Mouse (Mus musculus): Measurements from ENCODE around the gene Cdkn2d. TPM values are rescaled to one million over a fixed set of nuclear protein-coding genes. Genes with fewer than 3 reads are reported as not detected.
A peak's percentile ranks its signal among the peaks of the same experiment; 100 is the strongest.
"Not testable (repeated sequence)": the region's sequence is repeated elsewhere in the genome, so short reads cannot be mapped to it uniquely, and the experiment has no call there.

Gene Cdkn2d
- total RNA-seq (2021) = 10 to 100 TPM; 15.9 to 18.4 TPM

- DNase-seq = peak; percentile 99
- intact Hi-C loops (cut with DNase I) = loop anchor here (2.0 kb wide), 1 partner anchor 52 kb away; the partner anchor contains the start of gene Keap1
Measured at GRCm38 (mm10) chr9:21291022-21291787, at the start of gene Cdkn2d. TSS of gene Cdkn2d (minus strand) at chr9:21291407.

GRCm38 (mm10) chr9:21340411-21340810 is 49.2 kb upstream of the Cdkn2d start:
- no peak for DNase-seq
- intact Hi-C loops (cut with DNase I) = loop anchor here (2.0 kb wide), 1 partner anchor 14 kb away; no protein-coding TSS in a partner anchor

- peak in 1 of 2 experiments; percentile 46 for DNase-seq
- intact Hi-C loops (cut with DNase I) = no loop called here
Measured at GRCm38 (mm10) chr9:21337652-21338051, 46.4 kb upstream of the Cdkn2d start.

- no peak for DNase-seq
- intact Hi-C loops (cut with DNase I) = no loop called here
Measured at GRCm38 (mm10) chr9:21336491-21336890, 45.3 kb upstream of the Cdkn2d start.

GRCm38 (mm10) chr9:21335391-21335790 is 44.2 kb upstream of the Cdkn2d start:
- DNase-seq = no peak
- intact Hi-C loops (cut with DNase I) = no loop called here

GRCm38 (mm10) chr9:21334747-21335146 is 43.5 kb upstream of the Cdkn2d start:
- intact Hi-C loops (cut with DNase I) = no loop called here
- DNase-seq = no peak

- DNase-seq = no peak
- intact Hi-C loops (cut with DNase I) = no loop called here
Measured at GRCm38 (mm10) chr9:21333523-21333922, 42.3 kb upstream of the Cdkn2d start.

- intact Hi-C loops (cut with DNase I) = no loop called here
- no peak for DNase-seq
Measured at GRCm38 (mm10) chr9:21332161-21333061, 41.2 kb upstream of the Cdkn2d start.

- no peak for DNase-seq
- intact Hi-C loops (cut with DNase I) = no loop called here
Measured at GRCm38 (mm10) chr9:21331365-21332140, 40.3 kb upstream of the Cdkn2d start.

GRCm38 (mm10) chr9:21329699-21330289 is 38.6 kb upstream of the Cdkn2d start:
- intact Hi-C loops (cut with DNase I) = no loop called here
- no peak for DNase-seq

GRCm38 (mm10) chr9:21329041-21329440 is 37.8 kb upstream of the Cdkn2d start:
- intact Hi-C loops (cut with DNase I) = no loop called here
- DNase-seq = peak; percentile 60 to 62

GRCm38 (mm10) chr9:21328041-21328440 is 36.8 kb upstream of the Cdkn2d start:
- DNase-seq = no peak
- intact Hi-C loops (cut with DNase I) = no loop called here

GRCm38 (mm10) chr9:21327569-21327968 is 36.4 kb upstream of the Cdkn2d start:
- intact Hi-C loops (cut with DNase I) = no loop called here
- no peak for DNase-seq

- no peak for DNase-seq
- intact Hi-C loops (cut with DNase I) = no loop called here
Measured at GRCm38 (mm10) chr9:21324269-21324668, 33.1 kb upstream of the Cdkn2d start.

GRCm38 (mm10) chr9:21322917-21323297 is 31.7 kb upstream of the Cdkn2d start:
- DNase-seq; intact Hi-C loops (cut with DNase I): not testable (repeated sequence)

GRCm38 (mm10) chr9:21322211-21322916 is 31.2 kb upstream of the Cdkn2d start:
- DNase-seq = no peak
- intact Hi-C loops (cut with DNase I) = no loop called here

GRCm38 (mm10) chr9:21321513-21321835 is 30.3 kb upstream of the Cdkn2d start:
- intact Hi-C loops (cut with DNase I) = no loop called here
- peak; percentile 51 to 55 for DNase-seq

GRCm38 (mm10) chr9:21320619-21321512 is 29.7 kb upstream of the Cdkn2d start, which contains the start of gene Slc44a2:
TSS of gene Slc44a2 (plus strand) at chr9:21320698.
- intact Hi-C loops (cut with DNase I) = no loop called here
- DNase-seq = peak; percentile 91 to 93

- intact Hi-C loops (cut with DNase I) = no loop called here
- no peak for DNase-seq
Measured at GRCm38 (mm10) chr9:21320280-21320618, 29.0 kb upstream of the Cdkn2d start.

All from heart, postnatal 36 days (tissue).